Mouse (Mus musculus) erythroblast, embryonic 14.5 days (primary cell): ENCODE data around the gene Slc12a8.

Source experiments
- GATA1 ChIP-seq: IDR thresholded peaks from 2 replicates; pipeline ENCODE4 v1.6.1; 2012; ENCODE audit warnings: low read length, inconsistent platforms, mixed read lengths
- TAL1 ChIP-seq: IDR thresholded peaks from 3 replicates; pipeline ENCODE4 v1.6.1; 2012; ENCODE audit warnings: low read length, inconsistent platforms, mixed read lengths

DNA sequence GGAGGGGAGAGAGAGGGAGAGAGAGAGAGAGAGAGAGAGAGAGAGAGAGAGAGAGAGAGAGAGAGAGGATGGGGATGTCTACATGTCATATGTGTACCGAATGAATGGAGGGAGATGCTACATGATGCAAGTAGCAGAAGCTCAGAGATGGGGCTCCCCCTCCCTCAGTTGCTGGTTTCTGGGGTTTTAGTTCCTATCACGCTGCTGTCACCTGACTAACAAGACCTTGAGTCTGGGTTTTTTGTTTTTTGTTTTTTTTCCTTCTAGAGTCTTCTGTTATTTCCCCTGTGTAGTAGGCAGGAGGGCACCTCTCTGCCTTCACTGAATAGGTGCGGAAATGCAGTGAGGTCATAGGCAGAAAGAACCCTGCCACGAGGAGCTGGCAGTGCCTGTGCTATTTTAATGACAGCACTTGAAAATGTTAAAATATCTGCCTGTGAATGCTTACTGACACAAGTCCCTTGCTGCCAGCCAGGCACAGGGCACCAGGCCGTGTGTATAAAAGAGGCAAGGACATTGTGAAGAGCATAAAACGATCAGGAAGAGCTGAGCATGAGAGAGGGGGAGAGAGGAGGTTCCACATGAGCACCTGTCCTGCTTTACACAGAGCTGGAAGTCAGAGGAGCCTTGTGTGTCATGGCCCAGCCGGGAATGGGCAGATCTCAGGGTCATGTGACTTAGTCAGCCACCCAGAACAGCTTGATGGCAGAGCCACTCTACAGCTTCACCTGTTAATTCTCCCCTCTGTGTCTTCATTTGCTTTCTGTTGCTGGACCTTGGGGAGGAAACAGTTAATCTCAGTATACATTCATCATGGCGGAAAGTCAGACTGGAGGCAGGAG is 89.8 kb downstream of the Slc12a8 start:
- no peak for TF ChIP-seq TAL1
- no peak for TF ChIP-seq GATA1
